Mouse (Mus musculus): ENCODE data around the gene Slc1a1.

DNA sequence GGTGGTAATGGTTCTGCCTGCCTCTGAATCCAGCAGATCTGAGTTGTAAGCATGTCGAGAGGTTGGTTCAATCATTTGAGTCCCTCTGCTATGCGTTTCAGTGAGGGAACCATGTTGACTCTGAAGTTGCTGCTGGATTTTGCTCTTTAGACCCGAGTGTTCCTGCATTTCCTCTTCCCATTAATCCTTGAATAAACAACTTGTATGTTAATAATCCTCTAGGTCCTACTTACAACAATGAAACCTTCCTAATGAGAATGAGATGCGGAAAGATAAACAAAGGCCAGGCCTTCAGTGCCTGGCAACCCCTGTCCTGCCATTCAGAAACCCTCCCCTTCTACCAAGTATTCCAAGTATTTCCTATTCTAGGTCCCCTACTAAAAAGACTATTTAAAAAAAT lies 81.6 kb downstream of the Slc1a1 start:
- TF ChIP-seq CTCF (IDR thresholded peaks at IDR 0.05) (no peak), EP300 (IDR thresholded peaks at IDR 0.05) (peak; percentile 44)

Measured in lung, postnatal 0 days (tissue).